Mouse (Mus musculus) ES-E14 (cell line): ENCODE data around the gene Fth1.

Experiments used
- CHD2 ChIP-seq: IDR thresholded peaks from 2 replicates; pipeline ENCODE4 v1.6.1; 2014; ENCODE audit warnings: mild to moderate bottlenecking, low read depth, low read length, inconsistent platforms
- HCFC1 ChIP-seq: IDR thresholded peaks from 2 replicates; pipeline ENCODE4 v1.6.1; 2012; ENCODE audit warnings: low read length, inconsistent platforms, borderline replicate concordance; ENCODE audit not compliant: insufficient read depth
- MAFK ChIP-seq: IDR thresholded peaks from 2 replicates; pipeline ENCODE4 v1.6.1; 2014; ENCODE audit warnings: mild to moderate bottlenecking, low read depth, low read length, inconsistent platforms; ENCODE audit not compliant: insufficient read depth

DNA sequence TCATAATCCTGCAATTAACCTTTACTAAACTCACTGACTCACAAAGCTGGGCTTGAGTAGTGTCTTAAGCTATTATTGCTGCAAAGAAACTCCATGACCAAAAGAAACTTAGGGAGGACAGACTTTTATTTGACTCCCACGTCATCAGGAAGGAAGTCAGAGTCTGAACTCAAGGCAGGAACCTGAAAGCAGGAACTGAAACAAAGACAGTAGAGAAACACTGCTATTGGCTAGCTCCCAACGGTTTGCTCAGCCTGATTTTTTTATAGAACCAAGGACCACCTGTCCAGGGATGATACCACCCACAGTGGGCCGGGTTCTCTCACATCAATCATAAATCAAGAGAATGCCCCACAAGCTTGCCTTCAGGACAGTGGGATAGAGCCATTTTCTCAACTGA, 28.0 kb upstream of the Fth1 start:
- TF ChIP-seq CHD2 (no peak), HCFC1 (no peak), MAFK (no peak)
